Mouse (Mus musculus) spleen, postnatal 10 days (tissue): ENCODE measurements at regions not wholly inside any gene's neighbourhood (a gene's known extent, or its start where the extent isn't known, plus 50 kb on each side); places are given as distances from the start of the nearest gene placed in this dataset.

Experiments used
- DNase-seq, 2 experiments: peaks; one replicate each; pipeline ENCODE4 v3.0.0; 2021 to 2022; ENCODE audit warnings: low spot score in 2 of 2

DNA sequence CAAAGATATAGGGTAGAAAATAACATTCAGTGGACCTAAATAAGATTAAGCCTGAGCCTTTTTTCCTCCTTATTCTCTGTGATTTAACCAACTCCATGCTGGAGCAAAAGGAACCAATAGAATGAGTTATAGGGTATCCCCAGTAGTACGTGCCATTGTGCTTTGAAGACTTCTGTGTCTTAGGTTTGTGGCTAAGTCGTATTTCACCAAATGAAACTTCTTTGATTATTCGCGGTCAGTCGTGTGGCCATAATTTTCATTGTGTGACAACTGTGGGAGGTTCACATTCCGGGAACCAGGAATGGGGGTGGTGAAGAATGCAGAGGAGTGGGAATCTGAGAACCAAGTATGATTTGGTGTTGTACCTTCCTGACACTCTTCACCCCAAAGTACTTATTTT lies 535.6 kb upstream of the Pkn2 start:
- no peak for DNase-seq

DNA sequence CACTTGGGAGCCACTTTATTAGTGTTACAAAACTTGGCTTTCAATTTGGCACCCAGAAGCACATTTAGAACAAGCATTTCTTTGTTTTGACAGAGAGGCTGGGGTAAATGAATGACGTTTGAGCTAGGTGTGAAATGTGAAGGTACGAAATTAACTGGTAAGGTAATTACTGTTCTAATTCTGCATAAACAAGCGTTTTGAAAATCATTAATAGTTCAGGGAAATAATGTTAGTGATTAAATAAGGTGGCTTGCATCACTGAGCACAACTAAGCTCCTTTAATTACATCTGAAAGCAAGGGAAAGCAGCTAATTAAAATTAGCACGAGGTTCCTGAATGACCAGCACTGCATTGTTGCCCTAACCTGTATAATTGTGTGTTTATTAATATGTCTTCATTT lies 529.9 kb upstream of the Pkn2 start:
- no peak for DNase-seq

DNA sequence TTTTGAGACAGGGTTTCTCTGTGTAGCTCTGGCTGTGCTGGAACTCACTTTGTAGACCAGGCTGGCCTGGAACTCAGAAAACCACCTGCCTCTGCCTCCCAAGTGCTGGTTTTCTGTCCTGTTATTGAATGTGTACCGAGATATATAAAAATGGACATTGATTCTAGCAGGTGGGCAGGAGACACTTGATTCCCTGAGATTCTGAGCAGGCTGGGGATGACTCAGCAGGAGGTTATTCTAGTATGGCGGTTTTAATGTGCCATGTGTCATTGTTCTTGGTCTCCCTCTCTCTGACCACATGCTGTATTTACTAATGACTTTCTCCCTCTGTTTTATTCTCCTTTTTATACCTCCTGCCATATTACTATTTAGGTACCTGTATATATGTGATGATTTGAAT lies 517.2 kb upstream of the Pkn2 start:
- DNase-seq, result no peak

DNA sequence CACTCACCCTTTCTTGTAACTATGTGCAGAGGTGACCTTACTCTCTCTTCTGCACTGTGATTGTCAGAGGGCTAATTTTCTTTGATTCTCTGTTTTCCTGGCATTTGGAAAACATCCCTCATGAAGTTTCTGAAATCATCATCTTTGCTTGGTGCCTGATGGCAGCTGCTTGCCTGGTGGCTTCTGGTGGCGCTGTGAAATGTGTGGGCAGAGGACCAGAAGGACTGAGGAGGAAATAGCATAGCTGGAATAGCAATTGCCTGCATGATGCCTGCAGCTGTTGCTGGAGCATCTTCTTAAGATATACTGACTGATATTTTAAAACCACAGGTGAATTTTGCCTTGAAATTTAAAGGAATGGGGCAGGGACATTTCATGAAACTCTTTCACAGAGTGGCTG lies 502.6 kb upstream of the Pkn2 start:
- no peak for DNase-seq

DNA sequence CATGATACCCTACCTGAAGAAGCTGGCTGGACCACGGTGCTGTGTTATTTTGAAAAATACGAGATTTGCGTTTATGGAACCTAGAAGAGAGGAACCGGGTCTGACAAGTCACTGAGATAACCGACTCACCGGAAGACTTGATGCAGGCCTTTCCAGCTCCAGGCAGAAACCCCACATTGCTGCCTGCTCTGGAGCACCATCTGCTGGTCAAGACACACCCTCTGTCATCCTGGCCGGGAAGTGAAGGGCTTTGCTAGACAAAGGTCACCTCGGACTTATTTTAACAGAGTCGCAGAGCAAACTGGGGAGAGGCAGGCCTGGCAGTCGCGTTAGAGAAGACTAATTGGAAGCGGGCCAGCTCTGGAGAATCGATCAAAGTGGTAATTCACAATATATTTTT lies 497.4 kb upstream of the Pkn2 start:
- DNase-seq, result peak; percentile 6 to 54

DNA sequence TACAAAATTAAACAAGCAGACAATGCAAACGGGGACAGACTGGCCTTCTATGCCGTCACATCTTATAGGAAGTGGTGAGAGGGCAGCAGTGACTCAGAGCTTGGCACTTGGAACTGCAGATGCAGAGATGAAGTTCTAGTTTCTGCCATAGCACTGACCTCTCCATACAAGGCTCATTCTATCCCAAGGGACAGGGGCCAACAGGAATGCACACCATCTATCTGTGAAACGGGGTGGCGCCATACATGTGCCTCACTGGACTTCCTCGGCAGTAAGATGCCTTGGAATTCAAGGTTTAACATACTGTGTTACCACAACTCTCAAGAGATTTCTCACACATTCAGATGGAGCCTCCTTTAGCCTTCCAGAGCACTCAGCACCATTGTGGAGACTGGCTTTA lies 495.6 kb upstream of the Pkn2 start:
- DNase-seq, result no peak

DNA sequence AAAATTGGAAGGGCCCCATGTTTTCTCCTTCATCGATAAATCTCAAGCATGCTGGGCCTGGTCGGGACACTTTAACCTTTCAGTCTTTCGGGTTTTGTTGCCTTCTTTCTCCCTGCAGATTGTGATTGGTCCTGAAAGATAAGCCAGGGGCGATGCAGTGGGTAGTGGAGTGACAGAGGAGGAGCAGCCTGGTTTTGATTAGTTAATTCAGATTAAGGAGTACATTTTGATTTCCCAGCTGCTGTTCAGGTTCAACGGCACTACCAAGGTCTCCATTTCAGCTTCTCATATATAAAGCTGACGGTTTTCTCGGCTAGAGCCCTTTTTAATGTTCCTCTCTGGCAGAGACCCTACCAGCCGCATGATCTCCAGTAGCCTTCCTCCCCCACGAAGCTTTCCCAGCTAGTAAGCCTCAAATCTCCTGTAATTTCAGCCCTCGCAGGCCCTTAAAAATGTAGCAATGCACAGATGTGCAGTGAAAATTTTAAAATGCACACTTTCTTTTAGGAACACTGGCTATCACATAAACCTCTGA lies 493.8 kb upstream of the Pkn2 start:
- no peak for DNase-seq

DNA sequence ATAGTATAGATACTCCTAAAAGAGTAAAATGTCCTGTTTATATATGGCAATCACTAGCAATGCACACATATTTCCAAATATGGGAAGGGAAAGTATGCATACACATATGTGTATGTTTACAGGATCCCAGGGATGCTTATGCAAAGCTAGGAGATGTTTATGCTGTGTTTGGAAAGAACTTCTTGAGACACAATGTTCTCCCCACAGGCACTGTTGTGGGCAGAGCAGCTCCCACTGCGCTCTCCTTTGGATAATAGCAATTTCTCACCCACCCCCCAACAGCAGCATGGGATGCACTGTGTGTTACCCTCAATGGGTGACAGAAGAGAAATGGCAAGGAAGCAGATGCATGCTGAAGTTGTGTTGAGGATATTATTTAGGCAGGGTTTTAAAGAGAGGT lies 491.7 kb upstream of the Pkn2 start:
- DNase-seq, result no peak

DNA sequence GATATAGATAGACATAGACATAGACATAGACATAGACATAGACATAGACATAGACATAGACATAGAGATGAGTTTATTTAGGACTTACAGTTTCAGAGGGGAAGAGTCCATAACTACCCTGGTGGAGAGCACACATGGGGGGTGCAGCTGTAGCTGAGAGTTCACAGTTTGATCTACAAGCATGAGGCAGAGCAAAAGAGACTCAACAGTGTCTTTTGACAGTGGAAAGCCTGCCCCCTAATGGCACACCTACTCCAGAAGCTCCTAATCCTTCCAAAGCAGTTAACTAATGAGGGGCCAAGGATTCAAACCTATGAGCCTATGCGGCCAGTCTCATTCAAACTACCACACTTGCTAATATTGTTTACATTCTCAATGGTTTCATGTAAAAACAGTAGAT lies 487.2 kb upstream of the Pkn2 start:
- DNase-seq, result no peak

DNA sequence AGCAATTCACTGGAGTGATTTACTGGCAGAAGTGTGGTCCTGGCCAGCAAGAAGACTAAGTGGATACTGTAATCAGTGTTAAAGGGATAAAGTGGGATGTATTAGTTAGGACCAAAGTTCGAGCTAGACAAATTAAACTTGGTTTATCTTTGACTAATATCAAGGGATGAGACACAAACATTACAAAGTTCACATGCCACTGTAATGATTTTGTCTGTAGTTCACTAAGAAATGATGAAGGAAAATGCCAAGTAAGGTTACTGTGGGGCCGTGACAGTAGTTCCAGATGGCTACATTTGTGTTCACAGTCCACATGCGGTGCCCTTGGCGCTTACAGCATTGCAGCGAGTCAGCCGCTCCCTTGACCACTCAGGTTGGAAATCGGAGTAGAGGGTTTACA lies 458.2 kb upstream of the Pkn2 start:
- no peak for DNase-seq

DNA sequence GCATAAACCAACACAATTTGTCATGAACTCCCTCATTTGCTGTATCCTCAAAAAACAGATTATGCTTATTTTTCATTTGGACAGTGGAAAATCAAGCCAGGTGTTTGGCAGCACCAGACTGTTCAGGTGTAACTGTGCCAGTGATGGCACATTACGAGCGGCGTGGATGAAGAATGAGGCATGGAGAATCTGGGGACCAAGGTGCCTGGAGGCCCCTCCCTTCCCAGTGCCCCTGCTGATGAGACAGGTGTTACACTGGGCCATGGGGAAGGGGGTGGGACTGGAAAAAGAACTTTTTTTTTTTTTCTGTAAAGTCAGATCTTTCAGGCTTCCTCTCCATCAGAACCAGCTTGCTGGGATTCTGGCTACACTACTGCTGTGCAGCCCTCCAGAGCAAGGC lies 451.5 kb upstream of the Pkn2 start:
- DNase-seq, result no peak

DNA sequence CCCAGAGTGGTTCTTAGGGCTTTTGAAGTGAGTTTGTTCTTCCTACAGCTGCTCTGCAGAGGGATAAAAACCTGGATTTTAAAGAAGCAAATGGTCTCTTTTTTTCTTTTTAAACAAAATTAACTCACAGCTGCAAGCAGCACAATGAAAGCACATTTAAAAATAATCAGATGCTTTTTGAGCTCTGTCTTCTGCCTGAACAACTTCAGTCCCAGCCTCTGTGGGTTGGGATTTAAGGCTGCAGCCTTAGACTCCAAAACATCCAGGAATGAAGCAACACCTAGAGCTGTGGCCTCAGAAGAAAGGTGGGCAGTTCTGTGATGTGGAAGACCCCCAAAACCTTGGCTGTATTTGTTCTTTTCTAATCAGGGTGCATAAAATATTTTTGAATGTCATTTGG lies 446.7 kb upstream of the Pkn2 start:
- no peak for DNase-seq

DNA sequence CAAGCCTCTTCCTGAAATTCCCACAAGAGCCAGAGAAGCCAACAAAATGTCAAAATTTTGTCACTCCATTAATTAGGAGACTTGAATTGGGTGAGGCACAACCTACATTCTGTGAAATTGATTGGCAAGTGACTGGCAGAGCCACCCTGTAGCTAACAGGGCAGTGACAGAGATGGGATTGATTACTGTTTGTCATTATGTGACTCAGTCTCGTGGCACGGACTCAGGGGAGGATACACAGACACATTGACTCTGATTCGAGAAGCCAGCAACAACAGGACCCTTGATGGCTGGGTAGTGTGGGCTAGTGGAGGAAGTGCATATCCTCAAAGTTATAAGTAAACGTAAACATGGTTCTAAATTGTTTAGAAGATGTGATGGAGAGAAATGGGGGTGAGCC lies 445.8 kb upstream of the Pkn2 start:
- no peak for DNase-seq

DNA sequence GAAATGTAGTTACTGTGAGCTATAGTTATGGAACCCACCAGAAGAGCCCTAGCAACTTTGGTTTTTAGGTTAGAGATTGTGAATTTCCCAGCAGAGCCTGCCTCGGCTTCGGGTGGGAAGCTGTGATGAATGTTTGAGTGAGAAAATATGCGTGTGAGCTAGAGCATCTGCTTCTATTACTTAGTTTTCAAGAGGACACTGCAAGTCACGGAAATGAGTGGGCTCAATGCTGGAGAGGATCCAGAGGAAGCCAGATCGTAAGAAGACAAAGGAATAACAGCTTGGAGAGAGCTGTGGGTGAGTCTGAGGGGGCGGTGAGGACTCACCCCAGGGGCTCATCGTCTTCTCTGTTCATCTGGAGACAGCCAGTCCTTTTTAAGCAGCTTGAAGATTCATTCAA lies 434.7 kb upstream of the Pkn2 start:
- DNase-seq, result no peak

DNA sequence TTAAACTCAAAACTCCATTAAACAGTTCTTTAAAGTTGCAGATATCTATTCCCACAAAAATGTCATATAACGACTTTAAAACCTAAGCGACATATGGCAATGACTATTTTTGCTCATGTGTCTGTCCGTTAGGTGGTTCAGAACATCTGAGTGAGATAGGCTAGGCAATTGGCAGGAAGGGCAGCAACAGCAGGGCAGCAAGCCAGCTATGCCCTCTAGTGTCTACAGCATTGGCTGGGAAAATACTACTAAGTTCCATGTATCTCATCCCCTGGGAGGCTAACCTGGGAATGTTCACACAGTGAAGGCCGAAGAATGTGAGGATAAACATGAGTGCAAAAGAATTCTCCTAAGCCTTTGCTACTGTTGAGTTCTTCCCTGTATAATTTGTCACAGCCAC lies 410.0 kb upstream of the Pkn2 start:
- DNase-seq, result no peak

DNA sequence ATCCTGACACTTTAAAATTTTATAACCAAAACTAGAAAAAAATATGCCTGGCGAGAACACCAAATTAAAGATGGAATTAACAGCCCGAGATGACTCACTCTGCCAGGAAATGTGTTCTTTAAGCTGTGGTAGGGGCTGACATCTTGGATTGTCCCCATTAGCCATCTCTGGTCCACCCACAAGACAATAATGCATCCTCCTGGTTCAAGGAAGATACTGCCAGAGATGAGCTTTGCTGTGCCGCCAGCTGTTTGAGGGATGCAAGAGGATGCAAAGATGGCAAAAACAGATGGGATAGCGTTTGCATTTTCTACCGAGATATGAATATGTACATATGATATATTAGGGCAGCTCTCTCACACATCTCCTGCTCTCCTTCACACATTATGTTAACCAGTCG lies 382.3 kb upstream of the Pkn2 start:
- DNase-seq, result no peak

DNA sequence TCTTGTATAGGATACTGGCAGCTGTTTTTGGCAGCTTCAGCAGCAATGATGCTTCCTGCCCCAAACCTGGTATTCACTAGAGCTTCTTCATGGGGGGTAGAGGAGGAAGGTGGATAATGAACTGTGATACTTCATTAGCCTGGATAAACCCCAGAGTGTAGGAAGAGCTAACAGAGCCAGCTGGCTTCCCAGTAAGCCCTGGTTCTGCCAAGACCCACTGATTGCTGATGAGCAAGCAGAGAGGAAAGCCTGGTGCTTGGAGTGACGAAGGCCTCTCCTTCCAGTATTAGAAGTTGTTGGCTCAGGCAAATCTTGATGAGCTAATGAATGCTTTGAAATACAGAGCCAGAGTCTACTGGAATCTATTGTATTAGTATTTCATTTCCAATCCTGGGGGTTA lies 370.8 kb upstream of the Pkn2 start:
- DNase-seq, result no peak

DNA sequence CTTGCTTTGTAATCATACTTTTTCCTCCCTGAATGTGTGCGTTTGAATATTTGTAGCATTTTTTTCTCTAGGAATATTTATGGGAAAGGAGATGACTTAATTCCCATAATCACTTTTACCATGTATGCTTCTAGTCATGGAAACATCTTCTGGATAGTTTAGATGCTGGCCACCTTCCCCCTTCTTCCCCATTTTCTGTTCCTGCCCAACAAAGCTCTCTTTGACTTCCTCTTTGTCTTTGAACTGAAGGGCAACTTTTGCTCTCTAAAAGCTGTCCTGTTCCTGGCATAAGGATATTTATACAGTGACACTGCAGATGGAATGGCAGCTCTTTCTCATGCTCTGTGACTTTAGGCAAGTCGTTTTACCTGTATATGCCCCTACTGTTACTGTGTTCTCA lies 370.2 kb upstream of the Pkn2 start:
- DNase-seq, result no peak

DNA sequence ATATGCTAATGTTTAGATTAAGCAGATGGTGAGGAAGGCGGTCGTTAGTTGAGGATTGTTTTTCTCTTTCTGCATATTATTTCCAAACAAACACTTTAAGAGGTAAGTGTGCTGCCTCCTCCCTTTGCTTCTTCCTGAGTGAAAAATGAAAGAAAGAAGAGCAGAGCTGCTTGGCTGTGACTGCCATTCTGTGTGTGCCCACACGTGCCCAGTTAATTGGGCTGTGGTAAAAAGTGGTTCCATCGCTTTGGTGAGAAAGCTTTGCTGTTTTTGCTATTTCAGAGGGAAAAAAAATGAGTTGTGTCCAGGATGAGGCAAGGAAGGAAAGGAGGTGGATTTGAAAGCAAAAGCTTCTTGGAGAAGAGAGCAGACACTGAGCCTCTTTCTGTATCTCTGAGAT lies 360.9 kb upstream of the Pkn2 start:
- DNase-seq, result no peak

DNA sequence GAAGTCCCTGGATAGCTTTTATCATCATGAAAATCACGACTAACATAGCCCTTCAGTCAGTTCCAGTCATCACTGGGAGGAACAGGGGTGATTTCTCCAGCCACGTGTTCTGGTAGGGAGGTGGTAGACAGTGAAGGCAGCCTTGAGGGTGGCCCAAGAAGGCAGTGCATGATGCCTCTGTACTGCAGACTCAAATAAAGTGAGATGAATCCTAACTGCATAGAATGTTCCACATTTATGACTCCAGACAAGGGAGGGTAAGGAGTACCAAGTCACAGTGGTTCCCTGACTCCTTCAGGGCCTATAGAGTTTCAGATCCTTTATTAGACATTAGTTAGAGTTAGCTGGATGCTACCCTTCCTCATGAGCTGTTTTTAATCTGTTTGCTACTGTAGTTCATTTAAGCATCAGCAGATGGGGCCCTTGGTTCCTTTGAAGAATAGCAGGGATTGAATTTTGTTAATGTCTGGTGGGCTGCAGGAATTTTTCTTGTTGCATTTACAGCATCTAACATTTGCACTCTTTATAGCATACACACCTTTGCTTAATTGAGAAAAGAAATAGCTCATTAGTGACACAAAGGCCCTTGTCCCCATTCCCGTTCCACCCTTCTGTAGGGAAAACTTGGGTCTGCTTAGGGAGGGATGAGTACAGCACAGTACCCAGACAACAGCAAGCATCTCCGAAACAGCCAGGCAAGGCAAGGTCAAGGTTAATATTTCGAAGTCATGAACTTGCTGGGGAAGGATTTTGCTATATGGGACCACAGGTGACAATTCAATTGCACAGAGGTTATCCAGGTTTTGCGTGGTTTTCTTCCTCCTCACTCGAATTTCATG lies 359.0 kb upstream of the Pkn2 start:
- no peak for DNase-seq

DNA sequence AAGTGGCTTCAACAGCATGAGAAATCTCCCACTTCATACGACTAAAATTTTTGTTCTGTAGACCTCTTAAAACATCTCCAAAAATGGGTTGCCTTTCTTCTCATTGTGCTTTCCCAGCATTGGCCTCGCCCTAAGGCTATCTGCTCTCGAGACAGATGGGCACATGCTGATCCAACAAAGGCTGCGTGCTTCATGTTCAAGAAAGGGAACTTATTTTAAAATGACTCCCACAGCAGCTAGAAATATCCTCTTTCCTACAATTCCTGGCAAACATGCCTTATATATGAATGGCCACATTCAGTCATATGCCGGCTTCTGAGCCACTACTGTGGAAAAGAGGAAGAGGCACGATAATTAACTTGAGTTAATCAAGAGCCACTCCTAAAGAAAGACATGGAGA lies 356.7 kb upstream of the Pkn2 start:
- no peak for DNase-seq

DNA sequence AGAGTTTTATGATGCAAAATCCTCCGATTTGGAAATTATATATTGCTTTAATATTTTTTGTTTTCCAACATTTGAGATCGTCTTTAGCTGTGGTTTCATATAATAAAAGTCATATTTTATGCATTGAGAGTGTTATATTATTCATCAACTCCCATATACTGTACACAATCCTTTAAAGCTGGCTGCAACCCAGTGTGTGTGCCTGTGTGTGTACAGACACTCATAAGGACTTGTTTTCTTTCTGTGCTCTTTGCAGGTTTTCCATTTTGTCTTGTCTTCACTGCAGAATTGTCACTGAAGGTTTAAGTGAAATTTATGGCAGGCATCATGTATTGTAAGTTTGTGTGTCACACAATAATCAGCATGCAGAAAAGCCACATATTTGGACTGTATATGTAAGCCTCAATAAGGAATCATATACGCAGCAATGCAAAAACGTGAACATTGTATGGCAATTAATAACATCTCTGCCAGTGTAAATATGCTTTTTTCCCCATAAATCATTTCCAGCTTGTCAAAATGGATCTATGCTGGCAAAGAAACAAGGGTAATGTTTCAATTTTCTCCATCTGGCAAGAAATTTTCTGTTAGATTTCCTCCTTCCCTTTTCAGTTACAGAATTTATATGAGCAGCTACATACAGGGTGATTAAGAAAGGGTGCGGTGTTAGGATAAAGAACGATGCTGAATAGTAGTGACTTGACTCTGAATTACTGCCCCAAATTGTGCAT lies 342.4 kb upstream of the Pkn2 start:
- DNase-seq, result no peak

DNA sequence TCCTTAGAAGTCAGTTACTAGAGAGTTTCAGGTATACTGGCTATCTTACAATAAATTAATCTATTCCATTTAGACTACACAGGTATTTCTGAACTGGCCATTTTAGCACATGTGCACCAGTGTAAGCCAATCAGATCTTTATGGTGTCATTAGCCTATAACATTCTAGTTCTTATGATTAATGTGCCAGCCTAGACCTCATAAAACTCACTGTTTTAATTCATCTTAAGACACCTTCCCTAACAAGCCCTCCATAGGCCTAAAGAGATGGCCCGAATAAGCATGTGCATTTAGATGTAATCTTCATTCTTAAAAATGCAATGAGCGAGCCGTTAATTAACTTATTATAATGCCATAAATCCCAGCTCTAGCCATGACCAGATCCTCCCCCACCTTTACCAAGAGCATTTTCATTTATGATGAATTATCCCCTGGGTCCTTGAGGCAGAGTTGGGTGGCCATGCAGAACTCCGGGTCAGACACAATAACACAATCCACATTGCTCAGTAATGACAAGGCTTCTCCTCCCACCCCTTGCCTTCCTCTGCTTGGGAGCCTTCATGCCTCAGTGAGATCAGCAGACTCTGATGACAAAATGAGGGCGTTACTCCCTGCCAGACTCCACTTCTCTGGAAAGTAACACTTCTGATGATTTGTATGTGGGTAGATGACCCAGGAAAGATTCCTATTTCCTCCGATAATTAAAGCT lies 311.6 kb upstream of the Pkn2 start:
- no peak for DNase-seq
